Mouse (Mus musculus): ENCODE measurements at regions not wholly inside any gene's neighbourhood (a gene's known extent, or its start where the extent isn't known, plus 50 kb on each side); places are given as distances from the start of the nearest gene placed in this dataset.
"Not testable (repeated sequence)": the region's sequence is repeated elsewhere in the genome, so short reads cannot be mapped to it uniquely, and the experiment has no call there.

- DNase-seq (ENCODE audit: low spot score in 2 of 2): no peak
These were observed 52.3 kb upstream of the Gpd2 start for GRCm38 (mm10) chr2:57185151-57185550.

DNA sequence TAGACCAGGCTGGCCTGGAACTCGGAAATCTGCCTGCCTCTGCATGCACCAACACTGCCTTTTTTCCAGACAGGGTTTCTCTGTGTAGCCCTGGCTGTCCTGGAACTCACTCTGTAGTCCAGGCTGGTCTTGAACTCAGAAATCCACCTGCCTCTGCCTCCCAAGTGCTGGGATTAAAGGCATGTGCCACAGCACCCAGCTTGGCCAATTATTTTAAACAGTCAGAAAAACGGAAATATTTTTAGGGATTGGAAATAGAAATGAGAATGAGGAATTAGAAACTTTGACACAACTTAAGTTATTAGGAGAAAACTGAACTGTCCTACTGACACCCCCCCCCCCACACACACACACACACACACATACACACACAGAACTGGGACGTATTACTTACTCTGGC, 54.3 kb upstream of the Gpd2 start:
- not testable (repeated sequence) for DNase-seq (ENCODE audit: low spot score in 2 of 2)

GRCm38 (mm10) chr2:57181692-57182541, 55.5 kb upstream of the Gpd2 start:
- DNase-seq (ENCODE audit: low spot score in 2 of 2): peak; percentile 87 to 93

- no peak for DNase-seq (ENCODE audit: low spot score in 2 of 2)
These were observed 56.1 kb upstream of the Gpd2 start for GRCm38 (mm10) chr2:57181350-57181691.

DNA sequence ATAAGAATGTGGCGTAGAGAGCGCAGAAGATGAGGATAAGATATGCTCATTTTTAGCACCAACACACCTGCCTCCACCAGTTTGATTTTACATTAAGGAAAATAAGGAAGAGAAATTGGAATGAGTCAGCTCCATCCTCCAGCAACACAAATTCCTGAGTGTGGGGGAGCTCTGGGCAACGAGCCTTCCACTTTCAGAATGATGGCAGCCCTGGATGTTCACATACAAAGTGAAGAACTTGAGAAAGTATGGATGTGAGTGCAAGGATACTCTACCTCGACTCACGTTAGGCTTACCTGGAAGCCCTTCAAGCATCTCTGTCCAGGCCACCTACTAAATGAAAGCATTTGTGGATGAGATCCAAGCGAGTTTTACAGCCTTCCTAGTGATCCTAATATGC, 54.3 kb upstream of the Nr4a2 start:
- no peak for DNase-seq (ENCODE audit: low spot score in 2 of 2)

DNA sequence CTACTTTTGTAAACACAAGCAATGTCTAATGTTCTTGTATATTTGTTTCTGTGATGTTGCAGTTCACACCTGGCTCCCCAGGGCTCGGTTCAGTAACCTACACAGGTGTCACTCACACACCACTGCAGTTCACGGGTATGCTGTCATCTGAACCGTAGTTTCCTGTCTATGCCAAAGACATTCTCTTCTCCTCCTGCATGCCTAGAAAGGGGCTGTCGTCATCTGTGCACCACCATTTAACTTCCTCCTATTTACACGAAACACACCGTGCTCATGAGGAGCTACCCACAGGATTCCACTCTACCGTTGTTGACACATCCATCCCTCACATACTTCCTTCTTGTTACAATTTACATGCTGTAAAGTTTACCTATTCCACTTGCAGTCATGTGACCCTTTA, 52.7 kb upstream of the Nr4a2 start:
- no peak for DNase-seq (ENCODE audit: low spot score in 2 of 2)

DNA sequence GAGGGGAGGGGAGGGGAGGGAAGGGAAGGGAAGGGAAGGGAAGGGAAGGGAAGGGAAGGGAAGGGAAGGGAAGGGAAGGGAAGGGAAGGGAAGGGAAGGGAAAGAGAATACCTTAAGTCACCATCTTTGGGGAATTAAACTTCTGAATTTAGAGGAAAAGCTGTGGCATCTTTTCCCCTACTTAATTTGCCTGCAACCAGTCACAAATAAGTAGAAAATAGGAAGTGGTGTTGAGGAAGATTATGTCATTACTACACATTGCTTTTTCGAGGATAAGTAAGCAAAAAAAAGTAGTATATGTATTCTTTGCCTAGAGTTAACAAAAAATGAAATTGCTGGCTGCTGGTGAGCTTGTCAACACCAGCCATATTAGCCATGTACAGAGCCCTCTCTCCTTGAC, 51.4 kb upstream of the Nr4a2 start:
- DNase-seq (ENCODE audit: low spot score in 2 of 2): no peak
